Mouse (Mus musculus) limb, embryonic 14.5 days (tissue): ENCODE results near the gene Tmco4. TPM values are rescaled to one million over a fixed set of nuclear protein-coding genes. Genes with fewer than 3 reads are reported as not detected.

Experiments used
- ATAC-seq: fragments of 200-750 bp; cut with Nextera tagmentation; 2 replicates; pipeline ENCODE4 v1.8.0; 2017; ENCODE audit warnings: low read depth, moderate number of reproducible peaks, moderate TSS enrichment; ENCODE audit not compliant: low FRiP score
- DNase-seq: peaks from one replicate; pipeline ENCODE4 v3.0.0-alpha.2; 2015; ENCODE audit warnings: low spot score
- H3K27ac ChIP-seq: fragments of 300-500 bp; sonication (generic); replicated peaks from 2 replicates; pipeline ENCODE4 v1.5.1; 2014; ENCODE audit warnings: low read depth, mild to moderate bottlenecking, low read length, moderate library complexity, mixed read lengths
- H3K27me3 ChIP-seq: fragments of 300-500 bp; sonication (generic); 2 replicates; pipeline ENCODE4 v1.6.1; 2014; ENCODE audit warnings: low read length, mixed read lengths; ENCODE audit not compliant: control insufficient read depth, insufficient read depth
- H3K36me3 ChIP-seq: fragments of 300-500 bp; sonication (generic); 2 replicates; pipeline ENCODE4 v1.6.1; 2014; ENCODE audit warnings: mild to moderate bottlenecking, low read length, moderate library complexity, mixed read lengths; ENCODE audit not compliant: control insufficient read depth, insufficient read depth
- H3K4me1 ChIP-seq: fragments of 300-500 bp; sonication (generic); 2 replicates; pipeline ENCODE4 v1.6.1; 2014; ENCODE audit warnings: antibody characterized with exemption, low read length, mixed read lengths; ENCODE audit not compliant: control insufficient read depth, insufficient read depth
- H3K4me2 ChIP-seq: fragments of 300-500 bp; sonication (generic); replicated peaks from 2 replicates; pipeline ENCODE4 v1.6.1; 2014; ENCODE audit warnings: low read depth, mild to moderate bottlenecking, low read length, moderate library complexity; ENCODE audit not compliant: severe bottlenecking
- H3K4me3 ChIP-seq: fragments of 300-500 bp; sonication (generic); replicated peaks from 2 replicates; pipeline ENCODE4 v1.5.1; 2014; ENCODE audit warnings: low read length
- H3K9ac ChIP-seq: fragments of 300-500 bp; sonication (generic); 2 replicates; pipeline ENCODE4 v1.6.1; 2014; ENCODE audit warnings: mild to moderate bottlenecking, low read depth, low read length, moderate library complexity; ENCODE audit not compliant: severe bottlenecking
- H3K9me3 ChIP-seq: fragments of 300-500 bp; sonication (generic); 2 replicates; pipeline ENCODE4 v1.6.1; 2016; ENCODE audit warnings: low read length; ENCODE audit not compliant: control insufficient read depth
- POLR2A ChIP-seq: fragments of 200-500 bp; IDR thresholded peaks from 2 replicates; pipeline ENCODE4 v1.8.0; 2012; ENCODE audit warnings: inconsistent platforms, mild to moderate bottlenecking, moderate library complexity, borderline replicate concordance; ENCODE audit not compliant: insufficient read depth, insufficient read length; ENCODE audit errors: extremely low read depth
- WGBS: fragments of 180-500 bp; shearing (Covaris S2); extraction: QIAGEN DNeasy Blood & Tissue Kit; methylation state at CpG from one replicate; pipeline ENCODE4 v1.1.7; 2014; 5-methylcytosine and 5-hydroxymethylcytosine counted together
- polyA plus RNA-seq, 2 experiments: library from polyadenylated mRNA; depleted of rRNA in 1 of 2; stranded (reverse) in 1 of 2; unstranded in 1 of 2; fragments of >200 nt; fragmentation: Nextera tagmentation in 1 of 2; extraction: Ambion mirVana in 1 of 2; gene quantifications; 2 replicates each; pipeline versions ENCODE4 v1.2.1 to v1.2.3; 2012 to 2014

The Tmco4 gene
- polyA plus RNA-seq, 2 experiments: 4.2 to 4.7 TPM

- H3K36me3 ChIP-seq: no peaks in the 10 kb centered on the region
- H3K4me2 ChIP-seq: no peak overlapping the region
- ATAC-seq (no peak), DNase-seq (no peak)
- WGBS: 79% methylated on average over 6 of the region's 6 CpGs
- no peak overlapping the region for H3K27ac ChIP-seq
- H3K9ac ChIP-seq: no peak overlapping the region
- TF ChIP-seq POLR2A: no peak
- H3K27me3 ChIP-seq: no peaks in the 10 kb centered on the region
- no peaks in the 10 kb centered on the region for H3K9me3 ChIP-seq
- no peaks in the 10 kb centered on the region for H3K4me1 ChIP-seq
- H3K4me3 ChIP-seq: no peak overlapping the region
Observed at GRCm38 (mm10) chr4:139048518-139048917, 75.8 kb downstream of the Tmco4 start.

GRCm38 (mm10) chr4:139052796-139053195 lies 80.1 kb downstream of the Tmco4 start:
- no peak overlapping the region for H3K4me2 ChIP-seq
- H3K9me3 ChIP-seq: no peaks in the 10 kb centered on the region
- no peak overlapping the region for H3K27ac ChIP-seq
- 73% methylated on average over 7 of the region's 7 CpGs for WGBS
- no peak overlapping the region for H3K4me3 ChIP-seq
- ATAC-seq (no peak), DNase-seq (no peak)
- H3K4me1 ChIP-seq: no peaks in the 10 kb centered on the region
- H3K27me3 ChIP-seq: no peaks in the 10 kb centered on the region
- no peak for TF ChIP-seq POLR2A
- no peaks in the 10 kb centered on the region for H3K36me3 ChIP-seq
- H3K9ac ChIP-seq: no peak overlapping the region

GRCm38 (mm10) chr4:139053391-139053790 lies 80.7 kb downstream of the Tmco4 start:
- no peaks in the 10 kb centered on the region for H3K36me3 ChIP-seq
- DNase-seq: no peak
- H3K27me3 ChIP-seq: no peaks in the 10 kb centered on the region
- no peaks in the 10 kb centered on the region for H3K4me1 ChIP-seq
- no peak overlapping the region for H3K9ac ChIP-seq
- ATAC-seq: no peak
- H3K27ac ChIP-seq: no peak overlapping the region
- no peak overlapping the region for H3K4me2 ChIP-seq
- no peak for TF ChIP-seq POLR2A
- 58% methylated on average over 5 of the region's 5 CpGs for WGBS
- H3K4me3 ChIP-seq: no peak overlapping the region
- H3K9me3 ChIP-seq: no peaks in the 10 kb centered on the region

- Histone ChIP-seq H3K36me3 (no peaks in the 10 kb centered on the region), H3K4me3 (no peak overlapping the region), H3K4me1 (no peaks in the 10 kb centered on the region), H3K27ac (no peak overlapping the region), H3K9me3 (no peaks in the 10 kb centered on the region), H3K9ac (no peak overlapping the region), H3K4me2 (no peak overlapping the region), H3K27me3 (no peaks in the 10 kb centered on the region)
- TF ChIP-seq POLR2A: no peak
- ATAC-seq (no peak), DNase-seq (no peak)
- WGBS: 39% methylated on average over 9 of the region's 9 CpGs
Observed at GRCm38 (mm10) chr4:139054300-139054923, 81.7 kb downstream of the Tmco4 start.

- no peak for TF ChIP-seq POLR2A
- no peak overlapping the region for H3K4me3 ChIP-seq
- H3K4me1 ChIP-seq: no peaks in the 10 kb centered on the region
- H3K27ac ChIP-seq: no peak overlapping the region
- H3K27me3 ChIP-seq: no peaks in the 10 kb centered on the region
- H3K9ac ChIP-seq: no peak overlapping the region
- H3K4me2 ChIP-seq: no peak overlapping the region
- 79% methylated on average over 4 of the region's 4 CpGs for WGBS
- no peaks in the 10 kb centered on the region for H3K36me3 ChIP-seq
- no peaks in the 10 kb centered on the region for H3K9me3 ChIP-seq
- DNase-seq (no peak), ATAC-seq (no peak)
Observed at GRCm38 (mm10) chr4:139055336-139055735, 82.6 kb downstream of the Tmco4 start.
